Mouse (Mus musculus): ENCODE results near the gene Hist3h2ba. TPM values are rescaled to one million over a fixed set of nuclear protein-coding genes. Genes with fewer than 3 reads are reported as not detected.
A peak's percentile ranks its signal among the peaks of the same experiment; 100 is the strongest.

The Hist3h2ba gene
- polyA plus RNA-seq, 1 experiment, result 726 TPM

DNA sequence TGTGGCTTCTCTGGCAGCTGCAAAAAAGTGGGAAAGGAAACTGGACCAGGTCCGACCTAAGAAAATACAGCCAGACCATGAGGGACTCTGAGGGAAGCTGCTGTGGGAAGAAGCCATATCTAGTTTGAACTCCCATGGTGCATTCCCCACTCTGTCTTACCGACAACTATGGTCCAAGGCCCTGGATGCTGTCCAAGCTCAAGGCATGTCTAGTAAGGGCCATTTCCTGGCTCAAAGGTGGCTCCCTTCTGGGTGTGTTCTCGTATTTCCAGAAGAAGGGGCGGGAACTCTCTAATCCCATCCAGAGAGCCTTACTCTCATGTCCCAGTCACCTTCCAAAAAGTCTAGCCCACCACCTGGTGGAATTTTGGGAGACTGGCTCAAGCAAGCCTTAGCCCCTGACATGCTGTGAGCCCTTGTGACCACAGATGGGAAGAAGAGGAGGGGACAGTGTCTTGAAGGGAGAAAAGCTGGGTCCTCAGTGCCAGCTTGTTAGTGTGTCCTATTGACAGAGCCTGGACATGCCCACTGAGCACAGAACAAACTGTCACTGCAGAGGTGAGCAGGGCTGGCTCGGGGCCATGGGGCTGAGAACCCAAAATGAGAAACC lies 31.8 kb downstream of the Hist3h2ba start:
- no peak for DNase-seq (ENCODE audit: low read depth)
- TF ChIP-seq POLR2A (IDR thresholded peaks at IDR 0.05; ENCODE audit: borderline replicate concordance, extremely low read depth, insufficient read depth, insufficient read length, poor library complexity, severe bottlenecking) (no peak), CTCF (IDR thresholded peaks at IDR 0.05; ENCODE audit: borderline replicate concordance, extremely low read depth, insufficient read depth, insufficient read length) (no peak)

- DNase-seq (ENCODE audit: low read depth), result peak; percentile 72
- no peak for TF ChIP-seq POLR2A (IDR thresholded peaks at IDR 0.05; ENCODE audit: borderline replicate concordance, extremely low read depth, insufficient read depth, insufficient read length, poor library complexity, severe bottlenecking)
- TF ChIP-seq CTCF (IDR thresholded peaks at IDR 0.05; ENCODE audit: borderline replicate concordance, extremely low read depth, insufficient read depth, insufficient read length), result peak; percentile 52; the same call in 1 of the 2 replicates
These were observed 33.1 kb downstream of the Hist3h2ba start for GRCm38 (mm10) chr11:58981541-58982447.

GRCm38 (mm10) chr11:58982471-58983097 lies 33.9 kb downstream of the Hist3h2ba start:
- no peak for TF ChIP-seq CTCF (IDR thresholded peaks at IDR 0.05; ENCODE audit: borderline replicate concordance, extremely low read depth, insufficient read depth, insufficient read length)
- TF ChIP-seq POLR2A (IDR thresholded peaks at IDR 0.05; ENCODE audit: borderline replicate concordance, extremely low read depth, insufficient read depth, insufficient read length, poor library complexity, severe bottlenecking), result no peak
- DNase-seq (ENCODE audit: low read depth), result no peak

- no peak for DNase-seq (ENCODE audit: low read depth)
- TF ChIP-seq POLR2A (IDR thresholded peaks at IDR 0.05; ENCODE audit: borderline replicate concordance, extremely low read depth, insufficient read depth, insufficient read length, poor library complexity, severe bottlenecking) (no peak), CTCF (IDR thresholded peaks at IDR 0.05; ENCODE audit: borderline replicate concordance, extremely low read depth, insufficient read depth, insufficient read length) (no peak)
These were observed 35.1 kb downstream of the Hist3h2ba start for GRCm38 (mm10) chr11:58983691-58984341.

DNA sequence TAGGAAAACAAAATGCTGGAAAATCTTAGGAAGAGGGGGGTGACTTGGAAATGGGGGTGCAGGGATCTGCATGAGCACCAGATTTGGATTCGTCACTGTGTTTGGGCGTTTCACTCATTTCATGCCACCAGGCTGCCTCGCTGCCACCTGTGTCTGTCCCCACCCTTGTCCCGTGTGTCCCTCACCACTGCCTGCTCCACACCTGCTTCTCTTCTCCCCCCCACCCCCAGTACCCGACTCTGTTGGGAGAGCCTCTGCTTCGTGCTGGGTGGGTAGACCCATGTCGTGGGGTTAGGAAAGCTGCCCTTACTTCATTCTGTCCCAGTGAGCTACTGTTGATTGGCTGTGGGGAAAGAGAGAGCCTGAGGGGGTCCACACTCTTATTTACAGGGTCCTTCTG lies 35.9 kb downstream of the Hist3h2ba start:
- DNase-seq (ENCODE audit: low read depth), result no peak
- TF ChIP-seq POLR2A (IDR thresholded peaks at IDR 0.05; ENCODE audit: borderline replicate concordance, extremely low read depth, insufficient read depth, insufficient read length, poor library complexity, severe bottlenecking), result no peak

DNA sequence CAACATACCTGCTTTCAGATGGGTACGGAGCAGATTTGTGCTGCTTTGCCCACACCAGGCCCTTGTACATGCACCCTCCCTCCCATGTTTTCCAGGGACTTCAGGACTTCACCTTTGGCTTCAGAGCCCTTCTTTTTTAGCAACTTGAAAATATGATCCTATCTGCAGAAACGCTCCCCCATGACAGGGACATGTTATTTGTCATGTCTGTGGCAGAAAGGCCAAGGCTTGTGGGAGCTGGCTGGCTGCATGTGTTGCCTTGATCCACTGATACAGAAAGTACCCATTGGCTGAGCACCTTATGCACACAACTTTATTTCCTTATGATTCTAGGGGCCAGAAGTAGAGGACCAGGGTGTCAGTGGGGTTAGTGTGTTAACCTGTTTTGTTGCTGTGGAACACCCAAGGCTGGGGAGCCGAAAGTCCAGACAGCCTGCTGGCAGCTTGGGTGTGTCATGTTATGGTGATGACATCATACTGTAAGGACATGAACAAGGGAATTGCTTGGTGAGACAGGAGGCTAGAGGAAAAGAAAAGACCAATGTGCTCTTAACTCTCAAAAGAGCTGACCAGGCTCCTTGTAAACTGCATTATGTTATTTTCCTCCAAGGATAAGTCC lies 36.7 kb downstream of the Hist3h2ba start:
- DNase-seq (ENCODE audit: low read depth), result no peak
- no peak for TF ChIP-seq CTCF (IDR thresholded peaks at IDR 0.05; ENCODE audit: borderline replicate concordance, extremely low read depth, insufficient read depth, insufficient read length)

DNA sequence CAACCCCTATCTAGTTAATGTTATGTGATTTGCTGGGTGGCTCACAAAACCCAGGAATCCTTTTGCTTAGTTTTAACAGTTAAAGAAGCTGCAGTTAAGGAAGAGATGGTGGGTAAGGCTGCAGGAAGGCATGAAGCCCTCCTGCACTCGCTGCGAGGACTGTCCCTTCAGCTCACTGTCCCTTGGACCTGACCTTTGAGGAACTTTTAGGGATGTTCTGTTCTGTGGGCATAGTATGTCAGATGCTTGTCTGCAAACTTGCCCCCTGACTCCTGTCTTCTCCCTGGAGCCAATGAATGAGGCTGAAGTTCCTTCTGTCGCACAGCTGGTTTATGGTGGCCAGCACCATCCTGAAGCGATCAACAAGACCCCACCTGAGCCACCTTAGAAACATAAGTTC lies 40.4 kb downstream of the Hist3h2ba start:
- no peak for DNase-seq (ENCODE audit: low read depth)
- TF ChIP-seq CTCF (IDR thresholded peaks at IDR 0.05; ENCODE audit: borderline replicate concordance, extremely low read depth, insufficient read depth, insufficient read length), result no peak

GRCm38 (mm10) chr11:58990141-58990540 lies 41.4 kb downstream of the Hist3h2ba start:
- DNase-seq (ENCODE audit: low read depth), result no peak
- TF ChIP-seq CTCF (IDR thresholded peaks at IDR 0.05; ENCODE audit: borderline replicate concordance, extremely low read depth, insufficient read depth, insufficient read length), result no peak
- TF ChIP-seq POLR2A (IDR thresholded peaks at IDR 0.05; ENCODE audit: borderline replicate concordance, extremely low read depth, insufficient read depth, insufficient read length, poor library complexity, severe bottlenecking), result no peak

DNA sequence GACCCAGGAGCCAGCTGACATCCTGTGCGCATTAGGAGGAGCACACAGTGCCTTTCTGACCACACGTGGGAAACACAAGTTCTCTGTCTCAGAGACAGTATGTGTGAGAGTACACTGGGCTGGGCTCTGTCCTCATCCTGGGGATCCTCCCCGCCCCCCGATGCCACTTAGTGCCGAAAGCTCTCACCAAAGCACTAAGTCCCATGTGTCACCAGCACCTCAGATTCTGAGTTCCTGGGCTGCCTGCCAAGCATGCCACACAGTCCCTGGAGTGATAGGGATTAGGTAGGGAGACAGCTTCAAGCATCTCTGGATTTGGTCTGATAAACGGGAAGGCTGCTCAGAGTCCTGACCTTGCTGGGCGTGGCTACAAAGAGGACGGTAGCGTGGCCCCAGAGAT lies 42.1 kb downstream of the Hist3h2ba start:
- TF ChIP-seq CTCF (IDR thresholded peaks at IDR 0.05; ENCODE audit: borderline replicate concordance, extremely low read depth, insufficient read depth, insufficient read length) (no peak), POLR2A (IDR thresholded peaks at IDR 0.05; ENCODE audit: borderline replicate concordance, extremely low read depth, insufficient read depth, insufficient read length, poor library complexity, severe bottlenecking) (no peak)
- DNase-seq (ENCODE audit: low read depth), result no peak

DNA sequence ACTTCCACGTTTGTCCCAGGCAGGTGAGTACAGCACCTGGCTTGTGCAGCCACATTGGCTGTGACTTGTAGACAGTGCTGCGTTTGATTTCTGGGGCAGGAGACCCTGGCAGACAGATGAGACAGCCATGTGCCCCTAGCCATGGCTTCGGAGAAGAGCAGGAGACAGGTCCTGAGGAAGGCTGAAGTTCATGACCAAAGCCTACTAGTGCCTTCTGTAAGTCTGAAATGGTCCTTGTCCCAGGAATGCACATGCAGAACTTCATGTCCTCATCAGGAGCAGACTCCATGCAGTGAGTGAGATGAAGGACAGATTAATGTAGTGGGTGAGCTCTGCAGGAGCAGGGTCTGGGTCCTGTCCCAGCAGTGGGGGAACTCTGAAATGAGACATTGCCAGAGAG lies 43.2 kb downstream of the Hist3h2ba start:
- no peak for TF ChIP-seq POLR2A (IDR thresholded peaks at IDR 0.05; ENCODE audit: borderline replicate concordance, extremely low read depth, insufficient read depth, insufficient read length, poor library complexity, severe bottlenecking)
- TF ChIP-seq CTCF (IDR thresholded peaks at IDR 0.05; ENCODE audit: borderline replicate concordance, extremely low read depth, insufficient read depth, insufficient read length), result no peak
- no peak for DNase-seq (ENCODE audit: low read depth)

- no peak for TF ChIP-seq CTCF (IDR thresholded peaks at IDR 0.05; ENCODE audit: borderline replicate concordance, extremely low read depth, insufficient read depth, insufficient read length)
- no peak for TF ChIP-seq POLR2A (IDR thresholded peaks at IDR 0.05; ENCODE audit: borderline replicate concordance, extremely low read depth, insufficient read depth, insufficient read length, poor library complexity, severe bottlenecking)
- no peak for DNase-seq (ENCODE audit: low read depth)
These were observed 44.5 kb downstream of the Hist3h2ba start for GRCm38 (mm10) chr11:58993091-58993670.
